Mouse (Mus musculus) thymus, postnatal 10 days (tissue): ENCODE measurements around the gene Ptf1a.

ENCODE experiments used
- DNase-seq, 2 experiments: peaks; one replicate each; pipeline ENCODE4 v3.0.0; 2021; ENCODE audit warnings: low spot score in 2 of 2

Gene Ptf1a

DNA sequence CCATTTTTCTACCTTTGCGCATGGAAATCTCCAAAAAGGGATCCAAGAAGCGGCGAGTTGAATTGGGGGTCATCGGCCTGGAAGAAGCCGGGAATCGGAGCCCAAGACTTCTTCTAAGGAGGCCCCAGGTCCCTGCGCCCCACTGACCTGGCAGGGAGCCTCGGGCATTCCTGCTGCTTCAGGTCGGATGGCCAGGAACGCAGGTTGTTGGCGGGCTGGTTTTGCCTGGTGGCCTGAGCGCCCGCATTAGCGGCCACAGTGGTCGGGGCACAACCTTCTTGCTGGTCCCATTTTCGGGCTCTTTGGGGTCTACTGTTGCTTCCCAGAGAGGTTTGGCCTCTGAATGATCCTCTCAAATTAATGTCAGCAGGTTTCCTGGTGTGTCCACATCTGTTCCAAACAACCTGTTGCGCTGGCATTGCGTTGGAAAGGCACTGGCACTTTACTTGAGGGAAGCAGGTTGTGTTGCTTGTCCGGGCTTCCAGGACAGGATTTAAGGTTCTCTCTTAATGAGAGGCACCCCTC, 7.1 kb downstream of the Ptf1a start:
- DNase-seq, result no peak

DNA sequence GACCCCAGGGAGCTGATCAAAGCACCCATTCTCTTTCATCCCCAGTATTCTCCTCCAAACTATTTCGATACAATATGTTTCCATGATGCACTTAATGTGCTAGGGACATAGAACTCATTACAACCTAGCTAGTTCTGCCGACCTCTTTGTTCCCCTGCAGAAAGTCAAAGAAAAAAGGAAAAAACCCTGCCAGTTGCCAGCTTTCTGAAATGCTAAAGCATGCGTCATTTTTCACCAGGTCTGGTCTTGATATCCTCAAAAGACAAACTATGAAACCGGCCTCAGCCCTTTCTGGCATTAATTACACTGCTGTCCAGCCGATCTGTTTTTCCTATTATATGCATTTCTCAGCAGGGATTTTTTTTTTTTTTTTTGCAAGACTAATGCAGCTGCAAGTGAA, 9.8 kb downstream of the Ptf1a start:
- DNase-seq, result no peak

DNA sequence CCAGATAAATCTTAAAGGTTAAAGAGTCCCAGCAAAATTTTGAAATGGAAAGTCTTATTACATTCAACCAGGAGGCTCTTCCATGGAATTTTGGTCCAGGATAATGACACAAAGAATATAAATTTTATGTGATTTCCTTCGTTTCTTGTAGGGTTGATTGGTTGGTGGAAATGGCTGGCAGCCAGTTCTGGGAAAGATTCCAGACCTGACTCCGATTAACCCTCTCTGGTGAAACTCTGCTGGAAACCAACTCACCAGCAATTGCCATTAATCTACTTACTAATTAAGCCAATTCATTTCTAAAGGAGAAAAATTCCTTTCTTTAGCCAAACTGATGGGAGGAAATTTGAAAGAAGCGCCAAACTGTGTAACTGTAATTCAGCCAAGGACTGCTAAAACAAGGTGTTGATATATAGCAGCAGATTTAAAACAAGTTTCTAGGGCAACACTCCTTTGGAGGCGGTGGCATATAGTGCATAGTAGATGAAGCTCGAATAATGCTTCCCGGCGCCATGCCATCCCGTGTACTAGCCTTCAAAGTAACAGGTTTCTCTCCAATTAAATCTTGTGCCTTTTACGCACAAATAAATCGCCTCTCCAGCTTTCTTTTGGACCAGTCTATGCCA, 10.5 kb downstream of the Ptf1a start:
- no peak for DNase-seq

DNA sequence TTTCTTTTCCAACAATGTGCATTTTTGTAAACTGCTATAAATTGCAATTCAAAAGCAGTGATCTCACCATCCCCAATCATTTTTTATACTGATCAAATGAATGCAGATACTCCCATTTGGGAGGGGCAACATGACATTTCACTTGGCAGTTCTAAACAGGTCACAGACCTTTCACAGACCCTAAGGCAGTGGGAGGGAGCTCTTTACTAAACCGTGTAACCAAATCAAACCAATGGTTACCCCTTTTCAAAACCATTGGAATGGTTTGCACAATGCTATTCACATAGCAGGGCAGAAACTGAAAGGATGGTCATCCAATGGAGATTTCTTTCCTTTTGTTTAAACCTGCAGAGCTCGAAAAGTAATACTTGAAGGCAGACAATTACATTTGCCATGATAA, 13.3 kb downstream of the Ptf1a start:
- no peak for DNase-seq

DNA sequence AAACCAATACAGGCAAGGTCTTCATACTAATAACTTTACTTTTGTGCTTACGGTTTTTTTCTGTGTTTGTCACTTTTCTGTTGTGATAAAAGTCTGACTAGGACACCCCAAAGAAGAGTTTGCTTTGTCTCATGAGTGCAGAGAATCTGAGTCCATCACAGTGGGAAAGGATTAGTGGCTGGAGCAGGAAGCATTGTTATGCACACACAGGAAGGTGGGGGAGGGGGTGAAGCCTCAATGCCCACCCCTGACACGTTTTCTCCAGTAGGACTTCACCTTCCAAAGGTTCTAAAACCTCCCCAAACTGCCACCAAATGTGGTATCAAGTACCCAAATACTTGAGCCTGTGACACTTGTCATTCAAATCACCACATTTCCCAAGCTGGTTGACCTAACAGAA, 16.5 kb downstream of the Ptf1a start:
- DNase-seq, result no peak

DNA sequence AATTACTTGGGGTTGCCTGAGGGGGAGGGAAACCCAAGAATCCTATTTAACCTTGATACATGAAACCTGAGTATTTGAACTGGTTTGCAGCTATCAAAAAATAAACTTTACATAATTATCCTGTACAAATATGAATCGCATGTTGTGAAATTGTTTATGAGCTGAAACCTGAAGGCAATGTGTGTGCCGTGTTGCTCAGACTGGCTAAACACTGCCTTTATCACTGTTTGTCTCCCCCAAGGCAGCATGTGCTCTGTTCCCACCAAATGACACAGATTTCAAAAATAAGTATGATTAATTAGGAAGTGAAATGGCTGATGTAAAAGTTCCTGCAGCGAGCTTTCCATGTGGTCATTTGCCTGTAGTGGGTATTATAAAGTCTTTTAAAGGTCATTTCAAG, 44.8 kb downstream of the Ptf1a start:
- DNase-seq, result no peak
